In the genomic region with DNA sequence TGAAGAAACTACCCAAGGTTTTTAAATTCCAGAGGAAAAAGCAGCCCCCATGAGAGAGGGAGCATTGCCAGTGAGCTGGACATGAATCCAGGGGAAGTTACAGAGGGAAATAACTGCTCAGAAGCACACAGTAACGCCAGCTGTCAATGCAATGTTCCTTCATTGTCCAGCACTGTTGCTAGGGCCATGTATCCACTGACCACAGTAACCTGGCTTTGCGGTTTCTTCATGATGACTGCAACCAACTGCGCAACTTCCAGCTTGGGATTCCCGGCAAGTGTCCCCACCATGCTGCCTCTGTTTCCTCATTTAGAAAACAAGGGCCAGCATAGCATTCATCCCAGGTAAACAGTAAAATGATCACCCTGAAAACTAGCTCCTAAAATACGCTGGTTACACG, we compare ENCODE assay signal across 17 mouse cellular contexts.
"Had no signal": no experiment of that assay in that cellular context is flagged by ENCODE, and none has a peak within 500 bp of the region (broad histone marks: within the 10 kb centered on the region; RNA-seq: fewer than 3 reads in every experiment).

No protein-coding gene starts in this region.

- DNase-seq: kidney, adult 11 months; kidney, adult 8-10 months; kidney, postnatal 10 days; kidney, postnatal 36 days; layer of hippocampus, postnatal 36 days; liver, embryonic 13.5 days; lung, adult 2 months; lung, postnatal 14 days; right cerebral cortex, postnatal 25 days; spleen, adult 18-20 months; thymus, postnatal 36 days had no signal

- ATAC-seq: midbrain, embryonic 16.5 days had no signal

- H3K27ac ChIP-seq: kidney, embryonic 15.5 days; left cerebral cortex, adult 2 months; liver, embryonic 13.5 days; midbrain, embryonic 12.5 days; neural tube, embryonic 13.5 days had no signal

- H3K4me3 ChIP-seq: kidney, embryonic 15.5 days; left cerebral cortex, adult 2 months; liver, embryonic 13.5 days; midbrain, embryonic 12.5 days; myocyte; neural tube, embryonic 13.5 days had no signal
